Mouse (Mus musculus) heart, postnatal 0 days (tissue): Measurements from ENCODE around the gene Dpep3. TPM values are rescaled to one million over a fixed set of nuclear protein-coding genes. Genes with fewer than 3 reads are reported as not detected.
"Not testable (repeated sequence)": the region's sequence is repeated elsewhere in the genome, so short reads cannot be mapped to it uniquely, and the experiment has no call there.

Experiments used
- ATAC-seq: fragments of 200-750 bp; cut with Nextera tagmentation; 2 replicates; pipeline ENCODE4 v1.8.0; 2017; ENCODE audit warnings: low read depth, moderate number of reproducible peaks, moderate library complexity; ENCODE audit not compliant: insufficient read depth
- DNase-seq: peaks from one replicate; pipeline ENCODE4 v3.0.0-alpha.2; 2016; ENCODE audit warnings: low spot score
- H3K27ac ChIP-seq: fragments of 300-500 bp; sonication (generic); 2 replicates; pipeline ENCODE4 v1.5.1; 2014; ENCODE audit warnings: low read depth, mild to moderate bottlenecking
- H3K27me3 ChIP-seq: fragments of 300-500 bp; sonication (generic); 2 replicates; pipeline ENCODE4 v1.6.1; 2014; ENCODE audit warnings: low read length, mixed read lengths; ENCODE audit not compliant: control insufficient read depth, insufficient read depth
- H3K36me3 ChIP-seq: fragments of 300-500 bp; sonication (generic); replicated peaks from 2 replicates; pipeline ENCODE4 v1.6.1; 2014; ENCODE audit warnings: low read length, mixed read lengths; ENCODE audit not compliant: control insufficient read depth, insufficient read depth
- H3K4me1 ChIP-seq: fragments of 300-500 bp; sonication (generic); 2 replicates; pipeline ENCODE4 v1.6.1; 2014; ENCODE audit warnings: antibody characterized with exemption; ENCODE audit not compliant: control insufficient read depth, insufficient read depth
- H3K4me2 ChIP-seq: fragments of 300-500 bp; sonication (generic); 2 replicates; pipeline ENCODE4 v1.6.1; 2014; ENCODE audit warnings: low read depth, mild to moderate bottlenecking, low read length, moderate library complexity
- H3K4me3 ChIP-seq: fragments of 300-500 bp; sonication (generic); 2 replicates; pipeline ENCODE4 v1.5.1; 2014; ENCODE audit warnings: low read depth, low read length
- H3K9ac ChIP-seq: fragments of 300-500 bp; sonication (generic); replicated peaks from 2 replicates; pipeline ENCODE4 v1.6.1; 2014; ENCODE audit warnings: low read depth, low read length, mixed read lengths
- H3K9me3 ChIP-seq: fragments of 300-500 bp; sonication (generic); replicated peaks from 2 replicates; pipeline ENCODE4 v1.6.1; 2016; ENCODE audit warnings: low read length; ENCODE audit not compliant: control insufficient read depth
- CTCF ChIP-seq: IDR thresholded peaks from 2 replicates; pipeline ENCODE4 v1.5.1; 2016; ENCODE audit warnings: antibody characterized with exemption, control low read depth, low read depth
- EP300 ChIP-seq: IDR thresholded peaks from 2 replicates; pipeline ENCODE4 v1.6.1; 2016; ENCODE audit warnings: antibody characterized with exemption, low read depth
- WGBS: fragments of 180-500 bp; shearing (Covaris S2); extraction: QIAGEN DNeasy Blood & Tissue Kit; methylation state at CpG from one replicate; pipeline ENCODE4 v1.1.7; 2014; 5-methylcytosine and 5-hydroxymethylcytosine counted together
- polyA plus RNA-seq: library from polyadenylated mRNA; unstranded; fragments of >200 nt; fragmentation: Nextera tagmentation; extraction: Ambion mirVana; gene quantifications from 2 replicates; pipeline ENCODE4 v1.2.1, GENCODE M21; 2015
- total RNA-seq: library from RNA; depleted of rRNA; stranded (reverse); fragments of >200 nt; gene quantifications from 2 replicates; pipeline ENCODE4 v1.2.3, GENCODE M21; 2014; ENCODE audit warnings: low replicate concordance

Gene Dpep3
- total and polyA plus RNA-seq, 2 experiments from 2014 or later, result not detected

- Histone ChIP-seq H3K9ac (peak within 1 kb of the TSS; percentile 89), H3K36me3 (peaks cover 11% of the 10 kb centered on the region; the same call in 1 of the 2 replicates), H3K9me3 (no peaks in the 10 kb centered on the region), H3K27me3 (no peaks in the 10 kb centered on the region), H3K4me3 (peak within 1 kb of the TSS; percentile 98), H3K4me1 (peaks cover 18% of the 10 kb centered on the region), H3K27ac (peak within 1 kb of the TSS; percentile 74), H3K4me2 (peak within 1 kb of the TSS; percentile 99)
- TF ChIP-seq CTCF (no peak), EP300 (no peak)
- DNase-seq (no peak), ATAC-seq (no peak)
- 1% methylated on average over 6 of the region's 6 CpGs for WGBS
Observed at GRCm38 (mm10) chr8:106011643-106011986, 32.4 kb upstream of the Dpep3 start, which contains the start of gene Ddx28. Ddx28 (minus strand) TSS chr8:106011882.

GRCm38 (mm10) chr8:106010748-106011642, 31.8 kb upstream of the Dpep3 start:
- Histone ChIP-seq H3K27me3 (no peaks in the 10 kb centered on the region), H3K4me3 (peak overlapping the region; percentile 98), H3K9me3 (no peaks in the 10 kb centered on the region), H3K4me1 (peaks cover 18% of the 10 kb centered on the region), H3K9ac (peak overlapping the region; percentile 89), H3K4me2 (peak overlapping the region; percentile 99), H3K36me3 (peaks cover 6% of the 10 kb centered on the region; the same call in 1 of the 2 replicates), H3K27ac (peak overlapping the region; percentile 74)
- ATAC-seq (peak; percentile 96), DNase-seq (peak; percentile 87)
- under 1% methylated on average over 73 of the region's 74 CpGs for WGBS
- TF ChIP-seq CTCF (no peak), EP300 (no peak)

- H3K9ac ChIP-seq, ATAC-seq, H3K36me3 ChIP-seq, H3K4me3 ChIP-seq, H3K4me2 ChIP-seq, H3K9me3 ChIP-seq, DNase-seq, H3K27ac ChIP-seq, H3K27me3 ChIP-seq: not testable (repeated sequence)
- peaks cover 18% of the 10 kb centered on the region for H3K4me1 ChIP-seq
- 56% methylated on average over 3 of the region's 3 CpGs for WGBS
- 0 out of 2 replicates have a peak, but pooled peaks have one; percentile 4 for TF ChIP-seq CTCF
Observed at GRCm38 (mm10) chr8:106007891-106008290, 28.7 kb upstream of the Dpep3 start.

- ATAC-seq, result no peak
- Histone ChIP-seq H3K4me1 (peaks cover 18% of the 10 kb centered on the region), H3K9me3 (no peaks in the 10 kb centered on the region), H3K9ac (no peak overlapping the region), H3K27ac (no peak overlapping the region), H3K36me3 (no peaks in the 10 kb centered on the region), H3K27me3 (no peaks in the 10 kb centered on the region), H3K4me3 (no peak overlapping the region), H3K4me2 (no peak overlapping the region)
- no peak for TF ChIP-seq CTCF
- TF ChIP-seq EP300, result no peak
- WGBS, result 56% methylated on average over 3 of the region's 3 CpGs
- DNase-seq, result no peak
Observed at GRCm38 (mm10) chr8:106007135-106007534, 27.9 kb upstream of the Dpep3 start.

GRCm38 (mm10) chr8:106006413-106006812, 27.2 kb upstream of the Dpep3 start:
- no peaks in the 10 kb centered on the region for H3K9me3 ChIP-seq
- H3K27ac ChIP-seq, result no peak overlapping the region
- WGBS, result 87% methylated on average over 4 of the region's 4 CpGs
- TF ChIP-seq EP300 (no peak), CTCF (peak; percentile 16)
- peaks cover 13% of the 10 kb centered on the region for H3K4me1 ChIP-seq
- no peaks in the 10 kb centered on the region for H3K36me3 ChIP-seq
- no peak overlapping the region for H3K4me2 ChIP-seq
- DNase-seq (no peak), ATAC-seq (no peak)
- no peaks in the 10 kb centered on the region for H3K27me3 ChIP-seq
- H3K9ac ChIP-seq, result no peak overlapping the region
- no peak overlapping the region for H3K4me3 ChIP-seq
